Comparison of ENCODE assay signal across 7 mouse cellular contexts in genomic region chr12:84284885-84285592, GRCm38 (mm10). TPM values are rescaled to one million over a fixed set of nuclear protein-coding genes. Genes with fewer than 3 reads are reported as not detected.
DNase-seq lines count a peak whose midpoint lies in the region; ATAC-seq lines count a peak whose summit lies in the region.

Gene Ptgr2 (plus strand): TSS chr12:84285232.

- H3K27ac ChIP-seq in embryonic facial prominence, embryonic 12.5 days, result no peak within 1 kb of the TSS
- no peak within 1 kb of the TSS for H3K27ac ChIP-seq in limb, embryonic 11.5 days (replicated peaks; ENCODE audit: low read depth, low read length)
- peak within 1 kb of the TSS; percentile 41; the same call in 1 of the 2 replicates for H3K27ac ChIP-seq in midbrain, embryonic 14.5 days (replicated peaks; ENCODE audit: low read depth, low read length)

- peak within 1 kb of the TSS; percentile 44 for H3K9ac ChIP-seq in embryonic facial prominence, embryonic 12.5 days
- H3K9ac ChIP-seq in limb, embryonic 11.5 days (ENCODE audit: low read length), result peak within 1 kb of the TSS; percentile 65
- peak within 1 kb of the TSS; percentile 64 for H3K9ac ChIP-seq in midbrain, embryonic 14.5 days (replicated peaks; ENCODE audit: low read length)

- H3K4me1 ChIP-seq in embryonic facial prominence, embryonic 12.5 days, result peaks cover 5% of the 10 kb centered on the region; the same call in 1 of the 2 replicates
- H3K4me1 ChIP-seq in limb, embryonic 11.5 days (ENCODE audit: control insufficient read depth, insufficient read depth, low read length), result 0 out of 2 replicates have a peak, but pooled peaks cover 4% of the 10 kb centered on the region
- H3K4me1 ChIP-seq in midbrain, embryonic 14.5 days (ENCODE audit: control insufficient read depth, insufficient read depth, low read length), result peaks cover 13% of the 10 kb centered on the region

- peak; percentile 79 for ATAC-seq in embryonic facial prominence, embryonic 12.5 days (ENCODE audit: insufficient number of reproducible peaks, insufficient read depth, low FRiP score, low TSS enrichment)
- peak; percentile 82 for ATAC-seq in limb, embryonic 11.5 days (ENCODE audit: insufficient number of reproducible peaks, low FRiP score, low TSS enrichment, low read depth)
- ATAC-seq in midbrain, embryonic 14.5 days (ENCODE audit: low FRiP score, low TSS enrichment), result peak; percentile 88

- DNase-seq in adrenal gland, postnatal 25 days, result peak; percentile 91
- DNase-seq in heart, adult 11 months, result peak; percentile 100
- peak; percentile 92 for DNase-seq in kidney, adult 18-20 months
- peak; percentile 93 for DNase-seq in limb, embryonic 11.5 days (ENCODE audit: low spot score)
- DNase-seq in midbrain, embryonic 14.5 days, result peak; percentile 95
- DNase-seq in spleen, adult 18-20 months, result peak; percentile 83 to 89

- H3K27me3 ChIP-seq in embryonic facial prominence, embryonic 12.5 days, result no peaks in the 10 kb centered on the region
- no peaks in the 10 kb centered on the region for H3K27me3 ChIP-seq in limb, embryonic 11.5 days (ENCODE audit: control insufficient read depth, insufficient read depth, low read length)
- no peaks in the 10 kb centered on the region for H3K27me3 ChIP-seq in midbrain, embryonic 14.5 days (ENCODE audit: control insufficient read depth, insufficient read depth, low read length)

- H3K4me2 ChIP-seq in embryonic facial prominence, embryonic 12.5 days (replicated peaks), result peak within 1 kb of the TSS; percentile 74
- H3K4me2 ChIP-seq in limb, embryonic 11.5 days (ENCODE audit: low read depth, severe bottlenecking), result peak within 1 kb of the TSS; percentile 65
- H3K4me2 ChIP-seq in midbrain, embryonic 14.5 days (ENCODE audit: low read length), result peak within 1 kb of the TSS; percentile 74

- no peaks in the 10 kb centered on the region; the same call in 1 of the 2 replicates for H3K9me3 ChIP-seq in embryonic facial prominence, embryonic 12.5 days
- no peaks in the 10 kb centered on the region for H3K9me3 ChIP-seq in limb, embryonic 11.5 days (ENCODE audit: control insufficient read depth, low read length)
- no peaks in the 10 kb centered on the region for H3K9me3 ChIP-seq in midbrain, embryonic 14.5 days (ENCODE audit: control insufficient read depth, low read length)

- H3K4me3 ChIP-seq in embryonic facial prominence, embryonic 12.5 days, result peak within 1 kb of the TSS; percentile 54
- H3K4me3 ChIP-seq in limb, embryonic 11.5 days (ENCODE audit: low read depth, low read length), result peak within 1 kb of the TSS; percentile 51
- peak within 1 kb of the TSS; percentile 47 for H3K4me3 ChIP-seq in midbrain, embryonic 14.5 days (replicated peaks; ENCODE audit: low read depth, low read length)

- WGBS in embryonic facial prominence, embryonic 12.5 days, result under 1% methylated on average over 39 of the region's 39 CpGs
- under 1% methylated on average over 39 of the region's 39 CpGs for WGBS in limb, embryonic 11.5 days
- under 1% methylated on average over 39 of the region's 39 CpGs for WGBS in midbrain, embryonic 14.5 days

- no peaks in the 10 kb centered on the region for H3K36me3 ChIP-seq in embryonic facial prominence, embryonic 12.5 days
- H3K36me3 ChIP-seq in limb, embryonic 11.5 days (ENCODE audit: control insufficient read depth, insufficient read depth, low read length), result no peaks in the 10 kb centered on the region
- no peaks in the 10 kb centered on the region for H3K36me3 ChIP-seq in midbrain, embryonic 14.5 days (ENCODE audit: control insufficient read depth, insufficient read depth, low read length)

RNA-seq across cellular contexts. Expression of gene Ptgr2, which starts in this region (rescaled TPM):
- 74.9 and 93.1 TPM in 2 replicates for total RNA-seq in adrenal gland, postnatal 25 days (2021)
- polyA plus RNA-seq in embryonic facial prominence, embryonic 12.5 days (2016; fragmentation: Nextera tagmentation; extraction: Ambion mirVana), result 12.5 and 13.0 TPM in 2 replicates
- 11.5 and 14.0 TPM in 2 replicates for polyA plus RNA-seq in limb, embryonic 11.5 days (2014; fragmentation: Nextera tagmentation; extraction: Ambion mirVana)
- 14.0 and 14.4 TPM in 2 replicates for polyA plus RNA-seq in midbrain, embryonic 14.5 days (2014; fragmentation: Nextera tagmentation; extraction: Ambion mirVana)
